Mouse (Mus musculus) cerebellum, adult 9-11 months (tissue): ENCODE measurements around the gene Gm11007.
"Not testable (repeated sequence)": the region's sequence is repeated elsewhere in the genome, so short reads cannot be mapped to it uniquely, and the experiment has no call there.

ENCODE experiments used
- DNase-seq: peaks from one replicate; pipeline ENCODE4 v3.0.0; 2022

The Gm11007 gene

GRCm38 (mm10) chr2:175643678-175644077 lies at the start of gene Gm11007:
Gm11007 (plus strand) TSS chr2:175643978.
- not testable (repeated sequence) for DNase-seq
